Mouse (Mus musculus): ENCODE measurements around the gene Gm8068.
"Not testable (repeated sequence)": the region's sequence is repeated elsewhere in the genome, so short reads cannot be mapped to it uniquely, and the experiment has no call there.

The Gm8068 gene

GRCm38 (mm10) chr14:41701785-41702184 lies at the start of gene Gm8068:
Gene Gm8068 (minus strand): TSS chr14:41701885.
- DNase-seq (ENCODE audit: low read depth, low spot score), result not testable (repeated sequence)

- DNase-seq (ENCODE audit: low read depth, low spot score), result not testable (repeated sequence)
These were observed 48.8 kb upstream of the Gm8068 start, which contains the start of gene Gm7929 for GRCm38 (mm10) chr14:41750514-41750913. Gene Gm7929 (minus strand): TSS chr14:41750614.

GRCm38 (mm10) chr14:41723437-41723836 lies 21.8 kb upstream of the Gm8068 start:
- DNase-seq (ENCODE audit: low read depth, low spot score), result not testable (repeated sequence)

- DNase-seq (ENCODE audit: low read depth, low spot score), result not testable (repeated sequence)
These were observed 15.5 kb upstream of the Gm8068 start for GRCm38 (mm10) chr14:41717180-41717579.

- not testable (repeated sequence) for DNase-seq (ENCODE audit: low read depth, low spot score)
These were observed 53.5 kb downstream of the Gm8068 start for GRCm38 (mm10) chr14:41648176-41648575.
